Mouse (Mus musculus) testis, adult 2 months (tissue): ENCODE data around the gene Papss1.

Experiments
- CTCF ChIP-seq: fragments of 200-500 bp; IDR thresholded peaks from 2 replicates; pipeline ENCODE4 v1.5.1; 2012; ENCODE audit warnings: low read depth, mild to moderate bottlenecking, inconsistent platforms, low read length, moderate library complexity; ENCODE audit not compliant: control insufficient read depth, insufficient read depth, insufficient replicate concordance
- POLR2A ChIP-seq: fragments of 200-500 bp; IDR thresholded peaks from 2 replicates; pipeline ENCODE4 v1.6.1; 2012; ENCODE audit warnings: low read depth, mild to moderate bottlenecking, inconsistent platforms, low read length, moderate library complexity; ENCODE audit not compliant: control insufficient read depth

- TF ChIP-seq CTCF (no peak), POLR2A (no peak)
Measured at GRCm38 (mm10) chr3:131634091-131634490, 69.5 kb downstream of the Papss1 start.
